Mouse (Mus musculus): ENCODE data around the gene Ap2a2.

The Ap2a2 gene

DNA sequence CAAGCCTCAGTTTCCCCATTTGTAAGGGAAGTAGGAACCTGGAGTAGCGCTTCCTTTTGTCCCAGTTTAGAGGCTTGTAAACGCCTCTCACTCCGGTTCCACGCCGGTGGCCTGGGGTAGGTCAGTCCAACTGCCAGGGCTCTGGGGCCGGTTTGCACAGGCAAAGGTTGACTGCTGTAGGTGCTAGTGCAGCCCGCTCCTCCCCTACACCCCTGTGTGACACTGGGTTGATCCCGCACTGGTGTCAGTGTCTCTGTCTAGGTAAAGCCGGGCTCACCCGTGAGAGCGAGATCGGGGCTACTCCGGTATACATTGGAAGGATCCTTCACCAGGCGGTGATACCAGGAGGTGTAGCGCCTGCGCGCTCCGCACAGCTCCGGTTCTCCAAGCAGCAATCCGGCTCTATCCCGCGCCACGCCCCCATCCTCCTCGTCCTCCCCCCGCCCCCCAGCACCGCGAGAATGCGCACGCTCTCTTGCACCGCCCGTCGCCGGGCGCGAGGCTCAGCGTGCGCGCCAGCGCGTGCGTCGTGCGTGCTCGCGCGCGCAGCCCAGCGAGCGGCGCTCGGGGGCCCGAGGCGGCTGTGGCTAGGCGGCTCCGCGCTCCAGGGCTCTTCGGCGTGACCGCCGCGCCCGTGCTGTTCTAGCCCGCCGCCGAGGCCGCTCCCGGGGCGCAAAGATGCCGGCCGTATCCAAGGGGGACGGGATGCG lies at the start of gene Ap2a2:
Ap2a2 (plus strand) TSS at position 492 of the 710 bp plus-strand sequence.
- DNase-seq, result peak; percentile 97

DNA sequence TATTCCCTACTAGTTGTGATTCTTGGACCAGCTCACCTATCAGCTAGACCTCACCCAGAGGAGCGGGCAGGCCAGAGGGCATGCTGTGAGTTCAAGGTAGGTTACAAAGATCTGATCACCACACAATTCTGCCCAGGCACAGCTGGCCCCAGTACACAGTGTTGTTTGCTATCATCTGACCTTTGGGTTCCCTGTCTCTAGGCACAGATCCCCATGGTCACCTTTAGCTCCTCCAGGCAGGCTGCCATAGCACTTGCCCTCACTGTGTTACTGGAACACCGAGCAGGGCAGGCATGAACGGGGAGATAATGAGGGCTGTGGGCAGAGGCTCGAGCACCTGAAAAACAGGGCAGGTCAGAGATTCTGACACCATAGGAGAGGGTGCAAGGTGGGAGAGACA lies 44.3 kb upstream of the Ap2a2 start:
- no peak for DNase-seq

DNA sequence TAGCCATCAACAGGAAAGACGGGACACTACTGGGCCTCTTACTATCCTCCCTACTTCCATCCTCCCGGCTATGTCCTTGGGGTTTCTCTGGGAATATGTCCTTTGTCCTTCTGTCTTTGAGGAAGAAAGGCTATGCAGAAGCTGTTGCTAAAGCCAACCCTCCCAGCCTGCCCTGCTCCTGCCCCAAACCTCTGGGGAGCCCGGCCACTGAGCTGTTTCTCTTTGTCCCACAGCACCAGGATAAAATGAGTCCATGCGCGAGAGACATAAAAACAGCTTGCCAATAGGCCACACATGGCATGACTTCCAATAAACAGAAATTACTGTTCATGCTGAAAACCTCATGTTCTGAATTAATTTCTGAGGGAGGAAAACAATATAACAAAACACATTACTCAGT lies 43.7 kb upstream of the Ap2a2 start:
- DNase-seq, result no peak

DNA sequence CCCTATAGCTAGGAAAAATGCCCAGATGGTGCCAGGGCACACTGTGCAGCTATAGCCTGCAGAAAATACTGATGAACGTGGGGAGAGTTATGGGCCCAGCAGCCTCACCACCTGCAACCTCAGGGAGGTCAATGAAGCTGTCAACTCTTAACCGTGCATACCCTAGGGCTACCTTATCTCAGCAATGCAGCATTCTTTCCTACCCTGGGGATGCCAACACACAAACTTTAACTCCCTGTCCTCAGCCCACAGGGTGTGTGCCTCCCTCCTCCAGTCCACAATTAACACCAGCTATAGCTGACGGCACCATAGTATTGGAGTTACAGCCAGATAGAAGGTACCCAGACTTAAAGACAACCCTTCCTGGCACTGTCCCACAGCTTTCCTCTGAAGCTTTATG lies 43.0 kb upstream of the Ap2a2 start:
- no peak for DNase-seq

DNA sequence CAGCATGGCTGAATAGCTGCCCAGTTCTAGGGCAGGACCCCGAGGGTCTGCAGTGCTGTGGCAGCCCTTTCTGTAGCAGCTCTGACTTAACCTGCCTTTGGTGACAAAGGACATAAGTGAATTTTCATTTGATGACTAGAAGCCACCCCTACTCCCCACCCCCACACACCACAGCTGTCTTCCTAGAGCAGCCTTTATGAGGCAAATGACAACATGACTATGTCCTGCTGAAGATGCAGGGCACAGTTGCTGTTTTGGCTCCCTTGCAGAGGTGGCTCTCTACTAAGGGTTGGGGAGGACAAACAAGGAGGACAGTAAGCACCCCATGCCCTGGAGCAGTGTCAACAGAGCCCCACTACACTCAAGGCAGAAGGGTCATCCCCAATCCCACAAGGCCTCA lies 42.2 kb upstream of the Ap2a2 start:
- DNase-seq, result no peak

DNA sequence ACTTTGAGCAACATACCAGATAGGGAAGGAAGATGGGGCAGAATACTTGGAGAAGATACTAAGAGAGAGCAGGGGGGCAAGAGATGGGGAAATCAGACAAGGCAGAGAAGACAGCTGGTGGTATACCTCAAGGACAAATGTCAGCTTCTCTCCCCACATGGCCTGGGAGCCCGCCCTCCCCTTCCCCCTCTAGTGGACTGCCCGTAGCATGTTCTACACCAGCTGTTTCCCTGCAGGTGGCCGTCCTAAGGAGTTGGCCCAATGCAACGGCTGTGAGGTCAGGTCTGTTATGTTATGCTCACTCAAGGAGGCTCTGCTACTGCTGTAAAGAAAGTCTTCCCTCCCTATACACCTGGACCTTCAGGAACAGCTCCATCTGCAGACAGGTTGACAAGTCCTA lies 39.0 kb upstream of the Ap2a2 start:
- no peak for DNase-seq

DNA sequence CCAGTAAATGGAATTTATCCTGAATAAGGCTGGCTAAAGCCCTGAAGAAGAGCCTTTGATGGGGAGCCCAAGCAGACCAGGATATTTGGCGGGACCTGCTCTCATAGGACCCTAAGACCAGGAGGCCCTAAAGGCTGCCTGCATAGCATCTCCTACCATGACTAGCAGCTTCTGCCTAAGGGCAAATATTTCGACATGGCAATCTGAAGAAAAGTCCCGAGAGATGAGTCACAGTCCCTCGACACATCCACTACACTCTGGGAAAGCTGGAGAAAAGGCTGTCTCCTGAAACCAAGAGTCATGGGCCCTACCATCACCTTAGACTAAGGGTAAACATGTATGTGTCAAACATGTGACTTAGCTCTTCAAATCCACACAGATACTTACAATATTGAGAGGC lies 37.7 kb upstream of the Ap2a2 start:
- DNase-seq, result no peak

DNA sequence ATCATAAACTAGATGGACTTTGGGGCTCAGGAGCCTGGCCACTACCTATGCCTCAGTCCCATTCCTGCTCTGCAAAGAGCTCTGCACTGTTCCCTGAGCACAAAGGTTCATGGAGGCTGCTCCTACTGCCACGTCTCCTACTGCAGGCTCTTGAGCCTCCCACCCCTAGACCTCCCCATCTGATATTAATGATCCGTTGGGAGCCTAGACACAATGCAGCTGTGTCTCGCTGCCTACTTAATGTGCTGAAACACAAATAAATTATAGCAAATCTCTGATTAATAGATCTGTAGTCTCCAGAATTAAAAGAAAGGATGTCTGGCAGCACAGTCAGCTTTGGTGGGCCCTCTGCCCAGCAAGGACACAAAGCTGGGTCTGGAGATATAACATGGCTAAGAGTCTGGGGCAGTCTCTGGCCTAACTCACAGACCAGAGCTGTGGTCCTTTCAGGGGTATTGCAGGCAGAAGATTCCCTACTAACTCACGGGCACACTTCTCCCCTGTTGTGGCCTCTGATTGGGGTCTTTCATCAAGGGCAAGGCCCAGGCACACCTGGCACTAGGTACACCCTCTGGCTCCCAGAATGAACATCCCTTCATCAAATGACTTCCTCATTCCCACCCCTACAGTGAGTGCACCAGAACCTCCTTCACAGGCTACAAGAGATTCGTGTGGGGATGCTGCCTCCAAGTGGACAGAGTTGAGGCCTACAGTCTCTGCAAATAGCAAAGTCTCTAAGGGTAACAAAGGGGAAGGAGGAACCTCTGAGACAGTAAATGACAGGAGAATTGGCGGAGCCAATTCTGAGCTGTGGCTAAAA lies 37.0 kb upstream of the Ap2a2 start:
- DNase-seq, result peak; percentile 87

DNA sequence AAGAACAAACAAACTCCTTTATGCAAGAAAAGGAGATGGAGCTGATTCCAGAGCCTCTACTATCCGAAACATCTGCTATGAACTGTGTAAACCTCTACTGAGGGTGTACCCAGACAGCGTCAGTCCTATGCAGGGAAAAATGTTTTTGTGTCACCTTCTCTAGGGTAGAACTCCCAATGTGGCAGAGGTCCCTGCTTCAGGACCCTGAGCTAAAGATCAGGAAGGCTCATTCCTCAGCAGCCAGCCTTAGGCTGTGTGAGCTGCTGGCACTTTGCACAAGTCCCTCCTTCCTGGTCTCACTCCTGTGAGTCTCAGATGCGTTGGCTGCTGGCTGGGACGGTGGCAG lies 36.4 kb upstream of the Ap2a2 start:
- no peak for DNase-seq

DNA sequence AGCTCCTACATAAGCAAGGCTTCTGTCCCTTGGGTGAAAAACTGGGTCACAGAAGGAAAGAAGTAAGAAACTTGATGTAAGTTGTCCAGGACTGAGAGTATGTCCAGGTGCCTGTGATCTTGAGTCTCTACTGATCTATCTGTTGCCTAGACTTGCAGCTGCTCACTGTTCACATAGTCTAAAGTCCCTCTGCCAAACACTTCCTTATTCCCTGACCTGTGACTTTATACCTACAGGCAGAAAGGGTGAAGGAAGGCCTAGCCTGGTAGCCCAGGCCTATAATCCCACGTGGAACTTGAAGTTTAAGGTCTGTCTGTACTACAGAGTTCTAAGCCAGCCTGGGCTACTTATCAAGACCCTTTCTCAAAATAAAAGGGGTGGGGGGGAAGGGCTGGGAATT lies 26.4 kb upstream of the Ap2a2 start:
- no peak for DNase-seq

DNA sequence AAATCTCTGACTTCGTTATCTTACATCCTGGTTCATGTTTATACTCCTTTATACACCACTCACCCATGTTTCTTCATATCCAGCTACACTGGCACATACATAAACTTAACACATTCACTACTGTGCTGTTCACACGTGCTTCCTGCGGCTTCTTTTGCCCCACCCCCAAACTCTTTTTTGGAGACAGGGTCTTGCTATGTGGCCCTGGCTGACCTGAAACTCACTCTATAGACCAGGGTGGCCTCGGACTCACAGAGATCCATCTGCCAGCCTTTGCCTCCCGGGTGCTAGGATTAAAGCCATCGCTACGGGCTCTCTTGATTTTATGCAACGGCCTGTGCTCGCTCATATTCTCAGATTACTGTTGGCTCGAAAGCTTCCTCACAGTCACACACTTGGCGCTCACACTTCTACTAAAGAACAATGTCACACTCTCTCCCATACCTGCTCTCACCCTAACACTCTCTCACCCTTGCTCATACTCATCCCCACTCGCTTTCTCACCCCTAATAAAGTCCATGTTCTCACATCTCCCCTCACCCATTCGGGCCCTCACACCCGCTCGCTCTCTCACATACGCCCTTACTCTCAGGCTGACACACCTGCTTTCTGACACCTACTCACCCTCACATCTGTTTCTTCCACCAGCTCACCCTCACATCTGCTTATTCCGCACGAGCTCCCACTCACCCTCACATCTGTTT lies 23.0 kb upstream of the Ap2a2 start:
- DNase-seq, result no peak

DNA sequence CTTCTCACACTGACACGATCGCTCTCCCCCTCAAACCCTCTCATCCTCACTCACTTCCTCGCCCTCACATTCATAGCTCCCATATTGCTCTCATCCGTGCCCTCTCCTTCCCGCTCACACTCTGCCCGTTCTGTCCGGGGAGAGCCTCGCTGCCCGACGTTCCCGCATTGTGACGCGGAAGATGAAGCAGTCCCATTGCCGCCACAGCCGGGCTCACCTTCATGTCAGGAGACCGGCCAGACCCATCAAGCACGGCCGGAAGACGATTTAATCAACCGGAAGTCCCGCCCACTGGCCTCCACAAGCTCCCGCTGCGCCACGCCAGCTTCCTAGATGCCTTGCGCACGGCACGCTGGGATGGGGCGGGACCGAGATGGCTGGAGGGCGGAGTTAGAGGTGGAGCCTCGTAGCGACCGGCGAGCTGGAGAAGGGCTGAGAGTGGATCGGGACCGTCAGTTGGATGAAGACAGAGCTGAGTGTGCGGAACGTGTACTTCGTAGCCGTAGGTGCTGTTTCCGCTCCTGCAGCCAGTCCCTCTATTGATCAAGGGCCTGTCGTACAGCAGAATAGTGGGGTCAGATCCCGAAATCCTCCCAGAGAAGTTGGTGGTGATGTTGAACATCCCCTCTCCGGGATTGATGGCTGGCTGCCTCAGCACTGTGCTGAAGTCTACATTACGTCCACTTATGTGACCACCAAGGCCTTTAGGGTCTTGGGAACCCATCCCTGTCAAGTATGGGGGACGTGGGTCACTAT lies 22.2 kb upstream of the Ap2a2 start, which contains the start of gene Chid1:
Chid1 (minus strand) TSS at position 302 of the 756 bp plus-strand sequence.
- peak; percentile 99 for DNase-seq

DNA sequence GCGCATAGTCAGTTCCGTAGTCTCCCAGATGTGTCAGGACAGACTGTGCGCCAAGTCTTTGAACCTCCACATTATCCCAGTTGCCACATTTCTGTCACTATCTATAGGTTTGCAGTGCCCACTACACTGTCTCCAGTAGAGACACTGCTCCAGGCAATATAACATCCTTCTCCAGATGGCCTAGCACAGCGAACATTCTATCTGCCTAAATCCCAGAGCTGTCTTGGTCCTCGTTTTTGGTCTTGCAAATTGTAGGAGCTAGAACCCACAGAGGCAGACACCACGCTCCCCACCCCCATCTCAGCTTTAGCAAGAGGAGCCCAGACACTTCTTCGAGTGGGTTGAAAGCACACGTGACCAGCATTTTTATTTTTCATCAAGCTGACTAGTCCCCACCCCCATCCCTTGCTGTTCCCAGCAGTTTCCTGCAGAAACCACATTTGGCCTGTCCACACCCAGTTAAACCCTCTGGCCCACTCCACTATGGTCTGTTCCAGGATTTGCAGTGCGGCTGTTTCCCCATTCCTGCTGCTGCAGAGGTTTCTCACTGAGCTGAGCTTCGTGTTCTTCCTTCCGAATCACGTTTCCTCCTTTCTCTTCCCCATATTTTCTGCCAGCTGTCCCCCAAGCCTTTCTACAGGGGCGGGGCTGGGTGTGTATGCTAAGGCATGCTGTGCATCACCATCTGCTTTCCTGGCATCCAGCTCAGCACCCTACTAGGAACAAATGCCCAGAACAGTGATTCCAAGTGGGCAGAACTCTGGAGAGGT lies 21.5 kb upstream of the Ap2a2 start:
- peak; percentile 69 for DNase-seq

DNA sequence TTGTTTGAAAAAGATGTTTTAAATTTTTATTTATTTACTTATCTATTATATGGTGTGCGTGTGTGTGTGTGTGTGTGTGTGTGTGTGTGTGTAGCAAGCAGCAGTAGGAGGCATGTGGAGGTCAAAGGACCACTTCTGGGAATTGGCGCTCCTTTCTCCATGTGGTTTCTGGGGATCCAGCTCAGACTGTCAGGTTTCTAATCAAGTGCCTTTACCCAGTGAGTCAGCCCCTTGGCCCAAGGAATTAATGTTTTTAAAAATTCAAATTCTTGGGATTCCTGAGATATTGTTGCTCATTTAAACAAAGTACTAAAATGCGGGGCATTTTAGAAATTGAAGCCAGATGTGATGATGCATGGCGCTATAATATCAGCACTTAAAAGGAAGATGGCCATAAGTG lies 20.3 kb upstream of the Ap2a2 start:
- no peak for DNase-seq

DNA sequence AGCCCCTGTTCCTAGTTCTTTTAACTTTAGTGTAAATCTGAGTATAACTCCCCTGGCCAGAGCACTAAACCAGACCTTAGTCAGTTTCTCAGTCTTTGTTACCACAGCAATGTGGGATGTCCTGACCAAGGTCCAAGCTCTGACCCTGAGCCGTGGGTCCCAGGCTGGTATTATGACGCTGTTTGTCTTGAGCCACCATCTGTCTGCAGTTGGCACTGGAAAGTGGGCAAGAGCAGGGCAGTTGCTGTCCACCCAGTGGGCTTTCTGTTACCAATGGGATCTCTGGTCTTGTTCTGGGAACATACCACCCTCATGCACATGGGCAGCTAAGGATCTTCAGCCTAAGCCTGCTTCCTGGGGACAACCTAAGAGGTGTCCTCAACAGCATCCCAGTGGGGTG lies 19.4 kb upstream of the Ap2a2 start:
- no peak for DNase-seq

DNA sequence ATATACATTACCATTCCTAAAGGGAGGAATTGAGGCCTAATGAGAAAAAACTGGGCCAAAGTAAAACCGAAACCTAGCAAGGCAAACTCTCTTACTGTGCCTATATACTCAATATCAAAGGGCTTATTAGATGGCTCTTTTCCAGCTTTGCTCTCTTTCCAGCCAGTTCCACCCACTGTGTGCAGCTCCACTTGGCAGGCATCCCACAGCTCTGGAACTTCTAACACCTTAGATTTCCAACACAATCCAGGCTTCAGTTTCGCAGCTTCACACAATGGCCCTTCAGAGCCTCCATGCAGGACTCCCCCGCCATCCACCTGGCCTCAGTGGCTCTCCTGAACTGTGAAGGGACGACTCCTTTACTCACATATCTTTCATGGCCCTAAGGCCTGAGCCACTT lies 17.3 kb upstream of the Ap2a2 start:
- DNase-seq, result peak; percentile 26

DNA sequence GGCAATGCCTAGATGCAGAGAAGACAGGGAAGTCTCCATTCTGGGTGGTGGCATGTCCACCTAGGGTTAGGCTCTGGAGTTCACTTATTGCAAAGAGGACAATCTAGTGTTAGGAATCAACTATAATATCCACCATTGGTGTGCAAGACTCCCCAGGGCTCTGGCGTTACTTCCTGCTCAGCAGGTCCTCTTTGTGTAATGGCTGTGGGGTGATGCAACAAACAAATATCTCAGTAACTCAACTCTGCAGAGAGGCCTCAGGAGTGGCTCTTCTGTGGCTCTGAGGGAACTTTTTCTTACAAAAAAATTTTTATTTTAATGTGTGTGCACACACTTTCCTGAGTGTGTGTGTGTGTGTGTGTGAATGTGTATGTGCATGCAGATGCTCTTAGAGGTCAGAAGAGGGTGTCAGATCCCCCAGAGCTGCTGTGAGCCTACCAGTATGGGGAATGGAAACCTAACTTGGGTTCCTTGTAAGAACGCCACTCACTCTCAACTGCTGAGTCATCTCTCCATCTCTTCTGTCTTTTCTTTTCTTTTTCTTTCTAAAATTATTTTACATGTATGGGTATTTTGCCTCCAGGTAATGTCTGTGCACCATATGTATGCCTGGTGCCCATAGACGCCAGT lies 12.4 kb upstream of the Ap2a2 start:
- DNase-seq, result no peak

DNA sequence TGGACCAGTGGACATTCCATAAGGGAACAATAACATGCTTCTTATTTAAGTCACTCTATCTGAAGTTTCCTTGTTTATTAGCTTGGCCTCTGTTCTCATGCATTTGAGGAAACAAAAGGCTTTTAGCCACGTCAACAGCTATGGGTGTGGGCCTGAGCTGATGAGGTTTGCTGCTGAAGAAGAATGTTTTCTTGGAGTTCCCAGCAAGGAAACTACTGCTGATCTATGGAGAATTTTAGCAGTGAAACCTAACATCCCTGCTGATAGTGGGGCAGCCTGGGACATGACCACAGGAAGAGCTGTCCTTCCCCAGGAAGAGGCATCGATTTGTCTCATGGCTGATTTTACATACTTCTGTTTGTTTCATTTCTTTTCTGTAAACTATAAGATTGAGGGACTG lies 11.5 kb upstream of the Ap2a2 start:
- no peak for DNase-seq

DNA sequence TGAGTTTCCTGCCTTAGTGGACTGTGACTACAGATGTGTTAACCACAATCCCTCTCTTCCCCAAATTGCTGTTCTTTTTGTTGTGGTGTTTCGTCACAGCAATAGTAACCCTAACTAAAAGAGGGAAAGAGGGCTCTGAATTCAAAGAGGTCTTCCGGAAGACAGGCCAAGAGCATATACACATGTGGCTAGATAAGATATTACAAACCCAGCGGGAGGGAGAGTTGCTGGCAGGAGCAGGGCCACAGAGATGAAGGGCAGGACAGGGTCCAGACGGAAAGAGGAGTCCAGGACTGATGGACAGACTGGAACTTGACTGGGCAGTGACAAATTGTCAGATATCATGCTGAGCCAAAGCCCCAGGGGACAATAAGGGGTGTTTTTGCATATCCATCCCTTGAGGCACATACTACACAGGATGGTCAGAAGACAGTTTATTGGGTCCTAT lies 3.6 kb upstream of the Ap2a2 start:
- DNase-seq, result no peak

DNA sequence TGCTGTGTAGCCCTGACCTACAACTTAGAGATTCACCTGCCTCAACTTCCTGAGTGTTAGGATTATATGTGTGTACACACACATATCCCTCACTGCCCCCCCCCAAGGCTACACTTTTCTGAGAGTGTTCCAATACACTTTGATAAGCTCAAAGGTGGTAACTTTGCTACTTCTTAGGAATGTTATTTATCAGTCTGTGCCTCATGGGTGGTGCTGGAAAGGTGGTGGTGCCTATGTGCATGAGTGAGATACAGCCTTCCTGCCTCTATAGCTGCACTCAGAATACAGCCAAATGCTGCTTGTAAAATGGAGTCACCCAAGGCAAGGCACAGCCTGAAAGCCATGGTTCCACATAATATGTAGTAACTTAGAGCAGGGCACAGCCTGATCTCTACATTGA lies 3.0 kb upstream of the Ap2a2 start:
- DNase-seq, result no peak

DNA sequence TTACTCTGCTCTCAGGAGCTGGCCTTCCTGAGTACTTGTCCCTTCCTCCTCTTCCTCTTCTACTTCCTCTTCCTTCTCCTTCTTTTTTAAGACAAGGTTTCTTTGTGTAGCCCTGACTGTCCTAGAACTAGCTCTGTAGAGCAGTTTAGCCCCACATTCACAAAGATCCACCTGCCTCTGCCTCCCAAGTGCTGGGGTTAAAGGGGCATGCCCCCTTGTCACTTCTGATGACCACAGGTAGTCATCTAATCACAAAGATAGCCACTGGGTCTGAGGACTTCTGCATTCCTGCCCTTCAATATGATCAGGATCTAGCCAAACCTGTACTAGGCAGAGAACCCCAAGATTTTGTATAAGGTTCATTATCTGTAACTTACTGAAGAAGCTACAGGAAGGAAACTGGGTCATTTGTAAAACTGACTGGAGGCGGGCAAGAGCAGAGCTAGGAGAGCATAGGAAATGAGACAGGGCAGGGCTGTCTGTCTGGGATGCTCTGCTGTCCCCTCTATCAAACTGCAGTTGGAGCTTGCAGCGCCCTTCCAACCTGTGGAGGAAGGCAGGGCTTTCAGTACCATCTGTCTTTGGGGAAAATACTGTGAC lies 2.1 kb upstream of the Ap2a2 start:
- no peak for DNase-seq
